In the genomic region with DNA sequence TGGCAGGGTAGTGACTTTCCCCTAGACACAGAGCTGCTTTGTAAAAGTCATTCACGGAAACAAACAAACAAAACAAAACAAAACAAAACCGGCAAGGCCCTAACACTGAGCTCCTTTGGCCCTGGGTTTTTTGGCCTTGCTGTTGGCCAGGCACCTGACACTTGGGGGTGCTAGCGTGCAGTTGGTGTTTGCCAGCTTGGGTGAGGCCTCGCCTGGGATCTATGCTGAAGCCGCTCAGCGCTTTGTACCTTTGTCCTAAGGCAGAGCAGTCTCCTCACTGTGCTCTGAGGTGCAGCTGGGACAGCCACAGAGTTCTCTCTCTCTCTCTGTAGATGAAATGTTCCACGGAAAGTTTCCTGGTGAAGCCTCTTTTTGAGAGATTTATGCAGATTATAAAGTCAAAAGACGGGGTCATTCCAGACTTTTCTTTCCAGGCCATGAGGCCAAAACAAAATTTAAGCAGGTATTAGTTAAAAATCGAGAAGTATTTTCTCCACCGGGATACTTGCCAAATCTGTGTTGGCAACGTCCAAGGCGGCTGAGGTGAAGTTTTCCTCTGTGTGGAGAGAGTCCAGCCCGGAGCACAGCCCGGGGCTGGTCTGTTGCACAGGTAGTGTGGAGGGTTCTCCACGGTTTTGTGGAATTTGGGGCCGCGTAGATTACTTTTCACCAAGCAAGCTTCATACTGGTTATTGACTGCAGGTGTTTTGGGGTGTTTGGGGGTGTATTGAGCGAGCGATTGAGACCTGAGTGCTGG, we compare ENCODE assay signal across 8 mouse cellular contexts.
A peak's percentile ranks its signal among the peaks of the same experiment; 100 is the strongest.
DNase-seq lines count a peak whose midpoint lies in the region; ATAC-seq lines count a peak whose summit lies in the region.

No protein-coding gene starts in this region.

- H3K4me1 ChIP-seq in hindbrain, embryonic 15.5 days (replicated peaks): no peaks in the 10 kb centered on the region

- peak; percentile 63; the same call in 1 of the 2 replicates for ATAC-seq in hindbrain, embryonic 15.5 days (ENCODE audit: low FRiP score, low read depth)
- ATAC-seq in activated CD4-positive, CD25-positive, alpha-beta regulatory T cell, adult 4 months: no peak

- no peak overlapping the region for H3K4me3 ChIP-seq in hindbrain, embryonic 15.5 days

- H3K9ac ChIP-seq in hindbrain, embryonic 15.5 days: no peak overlapping the region

- no peak overlapping the region for H3K4me2 ChIP-seq in hindbrain, embryonic 15.5 days

- no peak overlapping the region for H3K27ac ChIP-seq in hindbrain, embryonic 15.5 days (replicated peaks)

- H3K36me3 ChIP-seq in hindbrain, embryonic 15.5 days: no peaks in the 10 kb centered on the region

- H3K27me3 ChIP-seq in hindbrain, embryonic 15.5 days: no peaks in the 10 kb centered on the region

- H3K9me3 ChIP-seq in hindbrain, embryonic 15.5 days: no peaks in the 10 kb centered on the region

- peak; percentile 64 to 85 for DNase-seq in adrenal gland, adult (ENCODE audit: inconsistent age in 2 of 2, low spot score in 1 of 2)
- peak; percentile 83 to 86 for DNase-seq in cerebellum, postnatal 14 days
- DNase-seq in gastrocnemius, adult 18-20 months (ENCODE audit: low spot score): peak; percentile 73
- DNase-seq in layer of hippocampus, postnatal 36 days: peak; percentile 48 to 55
- DNase-seq in lung, postnatal 4 days: peak; percentile 68 to 75
- peak; percentile 29 for DNase-seq in right cerebral cortex, adult 18-20 months

- 49% methylated on average over 19 of the region's 19 CpGs for WGBS in hindbrain, embryonic 15.5 days

Comparison
In these comparisons a context has a peak if more than half of its experiments do, and no peak if none do; other contexts are left out.
1. DNase-seq: peak in every context shown above with its lines; median percentile 84 in cerebellum, postnatal 14 days; 74 in adrenal gland, adult; 73 in gastrocnemius, adult 18-20 months; 72 in lung, postnatal 4 days; 52 in layer of hippocampus, postnatal 36 days; 29 in right cerebral cortex, adult 18-20 months.